Mouse (Mus musculus): ENCODE results near the gene Fbrsl1. TPM values are rescaled to one million over a fixed set of nuclear protein-coding genes. Genes with fewer than 3 reads are reported as not detected.
A peak's percentile ranks its signal among the peaks of the same experiment; 100 is the strongest.

Fbrsl1 gene
- total RNA-seq (2015): 25.6 and 32.8 TPM in 2 replicates
- 12.3 and 26.0 TPM in 2 replicates for total RNA-seq (2017)

- peak; percentile 76 for ATAC-seq (ENCODE audit: poor library complexity, severe bottlenecking)
Observed at GRCm38 (mm10) chr5:110448436-110449134, at the start of gene Fbrsl1. Gene Fbrsl1 (minus strand): TSS chr5:110448503.

DNA sequence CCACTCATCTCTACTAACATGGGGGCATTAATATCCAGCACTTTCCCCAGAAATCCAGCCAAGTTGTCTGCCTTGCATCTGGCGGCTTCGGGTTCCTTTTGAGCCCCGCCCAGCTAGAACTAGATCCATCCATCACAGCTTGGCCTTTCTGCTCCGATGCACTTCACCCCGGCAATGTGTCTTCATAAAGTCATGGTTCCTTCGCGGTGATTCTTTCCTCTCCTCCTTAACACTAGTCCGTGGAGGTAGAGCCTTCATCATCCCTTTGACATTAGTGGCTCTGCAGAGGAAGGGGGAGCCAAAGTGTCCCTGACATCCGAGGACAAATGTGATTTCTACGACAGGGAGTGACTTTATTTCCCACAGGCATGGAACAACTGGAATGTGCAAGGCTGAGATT, 49.8 kb upstream of the Fbrsl1 start:
- no peak for ATAC-seq (ENCODE audit: poor library complexity, severe bottlenecking)

- ATAC-seq (ENCODE audit: poor library complexity, severe bottlenecking): no peak
Observed at GRCm38 (mm10) chr5:110497556-110497955, 49.3 kb upstream of the Fbrsl1 start.

- no peak for ATAC-seq (ENCODE audit: poor library complexity, severe bottlenecking)
Observed at GRCm38 (mm10) chr5:110495051-110495450, 46.7 kb upstream of the Fbrsl1 start.

- ATAC-seq (ENCODE audit: poor library complexity, severe bottlenecking): no peak
Observed at GRCm38 (mm10) chr5:110494396-110494795, 46.1 kb upstream of the Fbrsl1 start.

DNA sequence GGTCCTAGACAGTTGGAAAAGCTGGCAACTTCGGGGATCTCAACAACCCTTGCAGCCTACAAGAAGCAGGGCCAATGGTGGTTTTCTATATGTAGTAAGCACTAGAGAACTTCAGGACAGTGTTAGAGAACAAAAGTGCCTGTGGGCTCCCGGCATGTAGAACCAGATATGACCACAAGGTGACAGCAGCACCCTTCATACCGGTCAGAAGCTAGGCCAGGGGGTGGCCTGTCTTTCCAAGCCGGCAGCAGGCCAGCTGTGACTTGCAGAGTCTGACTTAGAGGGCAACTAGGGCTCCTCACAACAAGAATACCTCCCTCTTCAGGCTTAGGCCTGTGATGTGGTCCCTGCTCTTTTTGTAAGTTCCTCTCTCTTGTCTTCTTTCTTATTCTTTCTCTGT, 45.5 kb upstream of the Fbrsl1 start:
- peak; percentile 63 for ATAC-seq (ENCODE audit: poor library complexity, severe bottlenecking)

DNA sequence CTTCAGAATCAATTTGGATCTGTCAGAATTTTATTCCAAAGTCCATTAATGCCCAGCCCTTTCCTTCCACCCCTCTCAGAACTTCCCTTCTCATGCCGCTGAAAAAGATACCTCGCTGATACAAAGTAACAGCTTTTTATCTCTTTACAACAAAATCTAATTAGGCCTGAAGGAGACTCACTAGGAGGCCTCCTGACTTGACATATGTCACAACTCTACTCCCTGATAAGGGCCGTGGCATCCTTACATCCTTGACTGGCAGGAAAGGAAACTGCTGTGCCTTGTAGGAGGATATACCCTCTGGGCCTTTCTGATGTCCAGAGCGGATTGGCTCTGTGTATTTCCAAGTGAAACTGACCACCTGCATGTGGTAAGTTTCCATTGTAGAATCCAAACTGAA, 41.3 kb upstream of the Fbrsl1 start:
- ATAC-seq (ENCODE audit: poor library complexity, severe bottlenecking): no peak

DNA sequence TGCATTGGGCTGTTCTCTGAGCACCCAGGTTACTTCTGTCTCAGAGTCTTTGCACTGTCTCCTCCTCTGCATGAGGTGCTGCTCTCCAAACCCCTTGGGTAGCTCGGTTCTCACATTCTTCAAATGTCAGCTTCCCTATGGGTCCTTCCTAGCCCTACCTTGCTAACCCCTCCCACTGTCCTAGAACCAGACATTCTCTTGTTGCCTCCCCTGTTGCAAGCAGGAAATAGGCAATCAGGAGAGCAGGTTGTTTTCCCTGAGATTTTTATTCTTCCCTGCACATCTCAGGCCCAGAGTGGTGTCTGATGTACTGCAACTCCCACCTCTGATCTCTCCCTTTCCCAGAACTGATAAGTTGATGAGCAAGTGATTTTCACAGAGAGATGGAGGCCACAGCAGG, 39.6 kb upstream of the Fbrsl1 start:
- ATAC-seq (ENCODE audit: poor library complexity, severe bottlenecking): no peak

- ATAC-seq (ENCODE audit: poor library complexity, severe bottlenecking): no peak
Observed at GRCm38 (mm10) chr5:110486674-110487334, 38.5 kb upstream of the Fbrsl1 start.

DNA sequence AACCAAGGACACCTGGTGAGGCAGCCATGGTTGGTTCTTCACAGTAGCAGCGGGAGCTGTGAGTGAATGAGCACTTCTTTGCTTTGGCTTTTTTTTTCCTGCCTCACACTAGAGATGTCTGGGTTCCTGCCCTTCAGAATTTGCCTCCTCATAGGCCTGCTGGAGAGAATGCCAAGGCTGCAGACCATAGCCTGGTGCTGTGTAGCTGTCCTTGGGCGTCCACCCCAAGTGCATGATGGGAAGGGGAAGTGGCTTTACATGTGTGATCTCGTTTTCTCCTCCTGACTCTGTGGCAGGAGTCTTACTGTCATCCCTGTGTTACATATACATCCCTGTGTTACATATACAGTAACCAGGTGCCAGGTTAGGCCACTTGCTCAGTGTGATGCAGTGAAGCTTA, 36.4 kb upstream of the Fbrsl1 start:
- ATAC-seq (ENCODE audit: poor library complexity, severe bottlenecking): peak; percentile 78

DNA sequence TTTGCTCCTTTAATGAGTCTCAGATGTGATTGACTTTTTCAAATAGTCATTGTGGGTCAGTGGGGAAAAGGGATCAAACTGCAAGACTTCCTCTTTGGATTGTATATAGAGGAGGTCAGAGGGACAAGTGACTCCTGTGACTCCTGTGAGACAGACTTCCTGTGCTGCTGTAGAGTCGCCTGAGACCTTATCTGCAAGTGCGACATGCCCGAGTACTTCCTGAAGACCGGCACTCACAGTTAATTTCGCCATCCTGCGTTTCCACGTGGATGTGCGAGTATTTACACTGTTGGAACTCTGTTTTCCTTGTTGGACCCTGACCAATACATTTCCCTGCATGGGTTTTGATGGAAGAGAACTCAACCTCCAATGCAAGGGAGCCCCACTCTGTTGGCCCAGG, 30.9 kb upstream of the Fbrsl1 start:
- ATAC-seq (ENCODE audit: poor library complexity, severe bottlenecking): peak; percentile 63; the same call in 1 of the 2 replicates

DNA sequence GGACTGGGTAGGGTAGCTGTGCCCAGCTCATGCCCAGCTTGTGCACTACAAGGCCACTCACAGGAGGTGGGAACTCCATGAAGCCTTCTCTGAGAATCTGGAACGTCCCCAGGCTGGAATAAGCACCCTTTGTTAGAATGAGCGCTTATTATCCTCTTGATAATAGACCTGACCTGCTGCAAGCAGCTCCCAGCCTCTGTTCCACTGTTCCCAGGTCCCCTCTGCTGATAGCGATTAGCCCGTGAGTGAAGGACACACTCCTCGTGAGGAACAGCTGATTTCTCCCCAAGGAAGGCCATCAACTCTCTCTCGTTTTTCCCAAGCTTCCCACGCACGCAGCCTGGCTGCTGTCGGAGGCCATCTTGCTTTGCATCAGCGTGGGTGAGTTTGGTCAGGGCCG, 25.9 kb upstream of the Fbrsl1 start:
- no peak for ATAC-seq (ENCODE audit: poor library complexity, severe bottlenecking)

GRCm38 (mm10) chr5:110472834-110473233, 24.5 kb upstream of the Fbrsl1 start:
- ATAC-seq (ENCODE audit: poor library complexity, severe bottlenecking): no peak

DNA sequence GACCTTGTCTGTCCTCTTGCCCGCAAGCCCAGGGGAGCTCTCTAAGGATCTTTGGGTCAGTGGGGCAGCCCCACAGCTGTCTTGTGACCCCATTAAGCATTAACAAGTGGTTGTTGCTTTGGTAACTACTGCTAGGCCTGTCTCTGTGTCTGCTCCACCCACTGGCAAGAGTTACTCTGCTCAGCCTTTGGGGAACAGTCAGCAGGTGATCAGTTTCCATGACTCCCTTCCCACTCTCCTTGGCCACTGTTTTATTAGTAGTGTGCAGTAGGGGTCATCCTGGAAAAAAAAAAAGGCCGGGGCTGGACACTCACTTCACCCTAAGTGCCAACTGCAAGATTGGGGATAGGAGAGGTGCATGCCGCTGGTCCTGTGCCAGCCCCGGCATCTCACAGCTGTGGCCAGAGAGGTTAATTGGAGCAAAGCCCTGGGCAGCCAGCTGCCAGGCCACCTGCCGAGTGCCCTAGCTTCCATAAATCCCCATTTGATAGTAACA, 23.7 kb upstream of the Fbrsl1 start:
- ATAC-seq (ENCODE audit: poor library complexity, severe bottlenecking): no peak

DNA sequence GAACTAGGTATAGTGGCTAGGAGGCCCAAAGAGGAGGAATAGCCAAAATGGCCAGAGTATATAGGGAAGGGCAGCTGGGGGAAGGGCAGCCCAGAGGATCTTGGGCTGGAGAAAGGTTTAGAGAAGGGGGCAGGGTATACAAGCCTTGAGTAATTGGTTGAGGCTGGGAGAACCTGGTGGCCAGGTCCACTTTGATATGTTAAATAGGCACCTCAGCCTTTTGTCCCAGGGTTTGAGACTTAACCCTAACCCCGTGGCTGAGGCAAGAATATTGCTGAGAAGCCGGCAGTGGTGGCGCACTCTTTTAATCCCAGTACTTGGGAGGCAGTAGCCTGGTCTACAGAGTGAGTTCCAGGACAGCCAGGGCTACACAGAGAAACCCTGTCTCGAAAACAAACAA, 23.0 kb upstream of the Fbrsl1 start:
- ATAC-seq (ENCODE audit: poor library complexity, severe bottlenecking): no peak

GRCm38 (mm10) chr5:110469227-110469925, 21.1 kb upstream of the Fbrsl1 start:
- no peak for ATAC-seq (ENCODE audit: poor library complexity, severe bottlenecking)

- no peak for ATAC-seq (ENCODE audit: poor library complexity, severe bottlenecking)
Observed at GRCm38 (mm10) chr5:110468296-110468695, 20.0 kb upstream of the Fbrsl1 start.

- no peak for ATAC-seq (ENCODE audit: poor library complexity, severe bottlenecking)
Observed at GRCm38 (mm10) chr5:110467725-110468124, 19.4 kb upstream of the Fbrsl1 start.

GRCm38 (mm10) chr5:110466531-110467424, 18.5 kb upstream of the Fbrsl1 start:
- no peak for ATAC-seq (ENCODE audit: poor library complexity, severe bottlenecking)

DNA sequence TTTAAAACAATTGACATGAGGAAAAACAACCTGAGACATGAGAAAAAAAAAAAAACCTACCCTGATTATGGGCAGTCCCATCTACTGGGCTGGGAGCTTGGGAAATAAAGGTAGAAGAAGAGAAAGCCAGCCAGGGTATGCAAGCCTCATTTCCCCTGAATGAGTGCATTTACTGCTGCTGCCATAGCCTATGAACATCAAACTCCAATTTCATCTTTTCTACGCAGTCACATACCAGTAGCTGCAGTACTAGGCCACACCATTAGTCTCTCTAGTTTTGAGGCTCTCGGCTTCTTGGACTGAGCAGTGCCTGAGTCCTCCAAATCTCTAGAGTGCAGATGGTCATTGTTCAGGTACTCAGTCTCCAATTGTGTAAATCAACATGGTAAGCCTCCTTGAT, 14.3 kb upstream of the Fbrsl1 start:
- ATAC-seq (ENCODE audit: poor library complexity, severe bottlenecking): no peak

DNA sequence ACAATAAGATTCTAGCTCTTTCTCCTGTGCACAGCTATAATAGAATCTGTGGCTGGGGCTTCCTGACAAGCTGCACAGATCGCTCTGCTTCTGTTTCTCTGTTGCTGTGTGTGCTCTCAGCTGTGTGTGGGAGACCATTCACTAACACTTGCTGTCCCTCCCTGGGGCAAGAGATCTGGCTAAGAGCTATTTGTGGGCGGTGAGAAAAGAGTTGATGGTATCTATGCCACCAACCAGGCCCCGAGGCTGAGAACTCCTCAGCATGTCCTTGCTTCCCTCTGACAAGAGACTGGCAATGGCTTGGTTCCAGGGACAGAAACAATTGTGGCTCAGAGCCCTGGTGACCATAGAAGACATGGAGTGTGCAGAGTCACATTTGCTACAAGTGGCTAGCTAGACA, 10.6 kb upstream of the Fbrsl1 start:
- no peak for ATAC-seq (ENCODE audit: poor library complexity, severe bottlenecking)
